Mouse (Mus musculus): Measurements from ENCODE around the gene Rpl29. TPM values are rescaled to one million over a fixed set of nuclear protein-coding genes. Genes with fewer than 3 reads are reported as not detected.

Rpl29 gene
- 567 and 580 TPM in 2 replicates for polyA plus RNA-seq (2012; rRNA removed)

- peak; percentile 76 for DNase-seq (ENCODE audit: low read depth)
These were observed at the start of gene Rpl29 for GRCm38 (mm10) chr9:106429221-106430014. Rpl29 (plus strand) TSS chr9:106429454.

GRCm38 (mm10) chr9:106386181-106386864 lies 42.9 kb upstream of the Rpl29 start:
- DNase-seq (ENCODE audit: low read depth): no peak

GRCm38 (mm10) chr9:106392828-106393527 lies 36.3 kb upstream of the Rpl29 start:
- DNase-seq (ENCODE audit: low read depth): no peak

GRCm38 (mm10) chr9:106393548-106393947 lies 35.7 kb upstream of the Rpl29 start:
- no peak for DNase-seq (ENCODE audit: low read depth)

- no peak for DNase-seq (ENCODE audit: low read depth)
These were observed 34.3 kb upstream of the Rpl29 start for GRCm38 (mm10) chr9:106394649-106395602.

- no peak for DNase-seq (ENCODE audit: low read depth)
These were observed 31.5 kb upstream of the Rpl29 start for GRCm38 (mm10) chr9:106397733-106398132.

GRCm38 (mm10) chr9:106398667-106399311 lies 30.5 kb upstream of the Rpl29 start:
- no peak for DNase-seq (ENCODE audit: low read depth)

- no peak for DNase-seq (ENCODE audit: low read depth)
These were observed 29.4 kb upstream of the Rpl29 start for GRCm38 (mm10) chr9:106399808-106400207.

- DNase-seq (ENCODE audit: low read depth): no peak
These were observed 27.1 kb upstream of the Rpl29 start for GRCm38 (mm10) chr9:106402149-106402548.

GRCm38 (mm10) chr9:106402607-106403375 lies 26.5 kb upstream of the Rpl29 start:
- DNase-seq (ENCODE audit: low read depth): no peak

- no peak for DNase-seq (ENCODE audit: low read depth)
These were observed 24.0 kb upstream of the Rpl29 start for GRCm38 (mm10) chr9:106405275-106405674.

GRCm38 (mm10) chr9:106406443-106407078 lies 22.7 kb upstream of the Rpl29 start:
- no peak for DNase-seq (ENCODE audit: low read depth)

GRCm38 (mm10) chr9:106409096-106409495 lies 20.2 kb upstream of the Rpl29 start:
- DNase-seq (ENCODE audit: low read depth): no peak

- no peak for DNase-seq (ENCODE audit: low read depth)
These were observed 19.1 kb upstream of the Rpl29 start for GRCm38 (mm10) chr9:106410086-106410650.

- no peak for DNase-seq (ENCODE audit: low read depth)
These were observed 18.1 kb upstream of the Rpl29 start for GRCm38 (mm10) chr9:106411091-106411594.

GRCm38 (mm10) chr9:106411729-106412128 lies 17.5 kb upstream of the Rpl29 start:
- no peak for DNase-seq (ENCODE audit: low read depth)

GRCm38 (mm10) chr9:106412210-106412609 lies 17.0 kb upstream of the Rpl29 start:
- DNase-seq (ENCODE audit: low read depth): peak; percentile 90

GRCm38 (mm10) chr9:106413606-106414005 lies 15.6 kb upstream of the Rpl29 start:
- DNase-seq (ENCODE audit: low read depth): no peak

GRCm38 (mm10) chr9:106416826-106417225 lies 12.4 kb upstream of the Rpl29 start:
- DNase-seq (ENCODE audit: low read depth): no peak

All from gonadal fat pad, adult 2 months (tissue).